Mouse (Mus musculus): ENCODE measurements at regions not wholly inside any gene's neighbourhood (a gene's known extent, or its start where the extent isn't known, plus 50 kb on each side); places are given as distances from the start of the nearest gene placed in this dataset.
A peak's percentile ranks its signal among the peaks of the same experiment; 100 is the strongest.

DNA sequence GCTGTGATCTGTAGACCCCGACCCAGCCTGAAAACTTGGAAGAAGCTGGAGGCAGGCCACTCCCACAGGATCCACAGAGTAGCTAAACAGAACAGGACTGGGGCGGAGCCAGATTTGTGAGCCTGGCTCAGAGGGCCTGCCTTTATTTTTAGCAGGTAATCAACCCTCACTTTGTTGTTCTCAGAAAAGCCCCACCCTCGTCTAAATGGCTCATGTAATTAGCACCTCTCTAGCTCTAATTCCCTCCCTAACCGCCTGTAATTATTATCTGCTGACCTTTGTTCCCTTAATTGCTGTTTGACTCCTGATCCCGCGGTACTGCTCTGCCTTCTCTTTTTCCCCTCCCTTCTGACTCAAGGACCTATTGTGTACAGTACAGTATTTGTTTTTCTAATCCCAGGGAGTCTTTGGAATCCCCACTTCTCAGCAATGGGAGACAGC lies 95.6 kb upstream of the Bdnf start:
- DNase-seq: peak; percentile 26

DNA sequence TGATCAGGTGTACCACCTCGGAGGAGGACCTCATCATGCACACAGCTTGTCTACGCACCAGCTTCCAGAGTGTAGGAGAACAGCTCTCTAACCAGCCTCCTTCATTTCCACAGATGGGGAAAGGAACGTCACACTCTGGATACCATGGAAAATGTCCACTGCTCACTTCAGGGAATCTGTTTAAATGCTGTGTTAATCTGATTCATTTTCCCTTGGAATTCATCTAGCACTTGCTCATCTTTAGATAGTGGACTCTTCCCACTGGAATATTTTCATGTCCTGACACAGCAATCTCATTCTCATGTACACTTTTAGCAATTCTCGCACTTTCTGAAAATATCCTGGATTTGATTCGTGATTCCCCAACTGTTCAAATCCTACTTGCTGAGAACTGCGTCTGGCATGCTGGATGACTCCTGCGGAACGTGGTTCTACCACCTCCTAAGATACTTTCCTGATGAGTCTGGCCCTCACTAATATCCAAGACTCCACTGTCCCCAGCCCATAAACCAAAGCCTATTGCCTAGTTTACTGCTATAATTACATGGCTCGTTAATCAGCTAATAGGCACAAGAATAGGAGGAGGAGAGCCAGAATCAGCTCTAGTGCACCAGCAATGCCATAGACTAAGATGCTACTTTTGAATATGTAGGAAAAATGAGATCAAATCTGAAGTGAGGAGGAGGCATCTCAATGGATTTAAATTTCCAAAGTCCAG lies 56.0 kb upstream of the Bdnf start:
- DNase-seq: no peak

DNA sequence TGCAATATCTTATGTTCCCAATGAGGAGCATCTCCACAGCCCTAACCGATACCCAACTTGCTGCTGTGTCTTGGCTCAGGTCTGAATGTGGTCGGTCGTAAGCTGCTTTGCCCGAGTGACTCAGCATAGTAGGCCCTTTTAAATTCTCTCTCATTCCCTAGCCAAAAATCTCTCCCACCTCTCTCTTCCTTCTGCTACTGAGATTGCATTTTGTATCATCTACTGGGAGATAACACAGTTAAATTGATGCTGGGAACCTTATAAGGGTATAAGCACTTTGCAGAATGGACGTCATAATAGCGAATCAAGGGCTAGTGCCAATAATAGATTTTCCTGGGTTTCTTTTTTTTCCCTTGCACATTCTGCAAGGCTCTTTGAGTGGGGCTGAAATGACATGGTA lies 54.8 kb upstream of the Bdnf start:
- no peak for DNase-seq

DNA sequence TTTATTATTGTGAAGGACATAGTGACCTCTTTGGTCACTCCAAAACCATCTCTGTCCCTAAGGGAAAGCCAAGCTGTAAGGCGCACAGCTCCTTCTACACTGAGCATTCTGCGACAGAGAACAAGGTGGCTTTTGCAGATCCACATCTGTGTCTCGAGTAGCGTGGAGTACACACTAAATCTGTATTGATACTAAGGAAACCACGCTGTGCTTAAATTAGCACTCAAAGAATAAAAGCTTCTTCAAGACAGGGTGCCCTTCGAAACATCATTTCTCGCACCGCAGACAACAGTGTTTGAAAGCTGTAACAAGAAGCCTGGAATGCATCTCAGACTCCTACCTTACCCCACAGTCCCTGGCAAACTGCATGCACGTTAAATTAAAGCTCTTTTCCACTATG lies 52.9 kb upstream of the Bdnf start:
- DNase-seq: no peak
